ENCODE assay signal across 8 mouse cellular contexts in the genomic region with DNA sequence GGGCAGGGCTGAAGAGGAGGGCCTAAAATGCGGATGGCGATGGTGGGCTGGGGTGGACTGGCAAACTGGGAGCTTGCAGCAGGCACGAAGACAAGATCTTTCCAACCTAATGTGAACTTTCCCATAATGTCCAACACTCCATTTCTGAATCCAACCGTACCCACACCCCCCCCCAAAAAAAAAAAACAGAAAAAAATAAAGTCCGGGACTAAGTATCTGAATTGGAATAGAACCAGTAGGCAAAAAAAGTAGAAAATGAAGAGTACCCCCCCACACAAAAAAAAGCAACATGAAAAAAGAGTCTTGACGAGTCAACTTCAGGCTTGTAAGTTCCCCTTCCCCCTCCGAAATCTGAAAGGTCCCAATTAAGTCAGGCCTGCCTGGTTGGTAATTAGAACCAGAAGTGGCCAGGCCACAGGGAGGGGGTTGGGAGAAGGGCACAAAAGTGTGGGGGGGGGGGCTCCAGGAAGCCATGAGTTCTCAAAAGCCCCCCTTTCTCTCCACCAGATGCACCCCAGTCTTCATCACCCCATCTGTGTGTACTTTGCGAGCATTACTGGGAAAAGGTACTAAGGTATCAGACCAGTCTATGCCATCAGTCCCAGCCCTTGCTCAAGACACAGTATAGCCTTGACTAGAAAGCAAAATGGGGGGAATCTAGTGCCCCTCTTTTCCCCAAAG. TPM values are rescaled to one million over a fixed set of nuclear protein-coding genes. Genes with fewer than 3 reads are reported as not detected.
A peak's percentile ranks its signal among the peaks of the same experiment; 100 is the strongest.
DNase-seq lines count a peak whose midpoint lies in the region; ATAC-seq lines count a peak whose summit lies in the region.

No protein-coding gene starts in this region.

- peaks cover 81% of the 10 kb centered on the region for H3K4me1 ChIP-seq in embryonic facial prominence, embryonic 15.5 days
- H3K4me1 ChIP-seq in limb, embryonic 15.5 days, result peaks cover 80% of the 10 kb centered on the region

- DNase-seq in cerebellum, adult 9-11 months, result peak; percentile 33
- DNase-seq in cerebellum, adult 9-10 months, result no peak
- peak; percentile 71 for DNase-seq in 3T3-L1 (ENCODE audit: low read depth, low spot score)
- DNase-seq in layer of hippocampus, postnatal 14 days (ENCODE audit: low spot score in 2 of 2), result no peak
- no peak for DNase-seq in ovary, adult 18-20 months (ENCODE audit: low spot score)
- DNase-seq in ovary, postnatal 36 days (ENCODE audit: low spot score), result no peak

- H3K9ac ChIP-seq in embryonic facial prominence, embryonic 15.5 days, result peak overlapping the region; percentile 1; the same call in 1 of the 2 replicates
- H3K9ac ChIP-seq in limb, embryonic 15.5 days, result 0 out of 2 replicates have a peak overlapping the region, but pooled peaks have one; percentile 10

- H3K27ac ChIP-seq in embryonic facial prominence, embryonic 15.5 days (replicated peaks), result peak overlapping the region; percentile 96
- H3K27ac ChIP-seq in limb, embryonic 15.5 days, result peak overlapping the region; percentile 99

- no peaks in the 10 kb centered on the region for H3K9me3 ChIP-seq in embryonic facial prominence, embryonic 15.5 days (replicated peaks)
- no peaks in the 10 kb centered on the region for H3K9me3 ChIP-seq in limb, embryonic 15.5 days

- peak overlapping the region; percentile 50 for H3K4me3 ChIP-seq in embryonic facial prominence, embryonic 15.5 days (replicated peaks)
- peak overlapping the region; percentile 58 for H3K4me3 ChIP-seq in limb, embryonic 15.5 days

- 5% methylated on average over 8 of the region's 8 CpGs for WGBS in embryonic facial prominence, embryonic 15.5 days
- WGBS in limb, embryonic 15.5 days, result 2% methylated on average over 8 of the region's 8 CpGs

- H3K36me3 ChIP-seq in embryonic facial prominence, embryonic 15.5 days, result peaks cover 28% of the 10 kb centered on the region
- H3K36me3 ChIP-seq in limb, embryonic 15.5 days, result peaks cover 24% of the 10 kb centered on the region

- H3K4me2 ChIP-seq in embryonic facial prominence, embryonic 15.5 days (replicated peaks), result peak overlapping the region; percentile 76
- peak overlapping the region; percentile 85 for H3K4me2 ChIP-seq in limb, embryonic 15.5 days

- no peak for ATAC-seq in embryonic facial prominence, embryonic 15.5 days (ENCODE audit: insufficient number of reproducible peaks, low FRiP score, low TSS enrichment, low read depth)
- no peak for ATAC-seq in limb, embryonic 15.5 days (ENCODE audit: insufficient number of reproducible peaks, low FRiP score, low TSS enrichment, low read depth)

- no peaks in the 10 kb centered on the region for H3K27me3 ChIP-seq in embryonic facial prominence, embryonic 15.5 days
- no peaks in the 10 kb centered on the region for H3K27me3 ChIP-seq in limb, embryonic 15.5 days

RNA-seq across cellular contexts. Expression of a gene that starts 9.0 kb away (rescaled TPM):
- 112 and 123 TPM in 2 replicates for polyA plus RNA-seq in embryonic facial prominence, embryonic 15.5 days (2015; fragmentation: Nextera tagmentation; extraction: Ambion mirVana)
- 120 and 128 TPM in 2 replicates for polyA plus RNA-seq in limb, embryonic 15.5 days (2015; fragmentation: Nextera tagmentation; extraction: Ambion mirVana)
- 10 to 100 TPM in 1 of 2 experiments, 1 to 10 TPM in 1; 8.8 to 11.2 TPM for total RNA-seq in layer of hippocampus, postnatal 14 days (2021)

RNA-seq across cellular contexts. Expression of a gene that starts 16.5 kb away (rescaled TPM):
- polyA plus RNA-seq in embryonic facial prominence, embryonic 15.5 days (2015; fragmentation: Nextera tagmentation; extraction: Ambion mirVana), result 5.8 and 6.8 TPM in 2 replicates
- 6.3 and 6.6 TPM in 2 replicates for polyA plus RNA-seq in limb, embryonic 15.5 days (2015; fragmentation: Nextera tagmentation; extraction: Ambion mirVana)
- total RNA-seq in layer of hippocampus, postnatal 14 days (2021), result 1 to 10 TPM; 2.1 to 4.2 TPM

RNA-seq across cellular contexts. Expression of a gene that starts 22.1 kb away (rescaled TPM):
- polyA plus RNA-seq in embryonic facial prominence, embryonic 15.5 days (2015; fragmentation: Nextera tagmentation; extraction: Ambion mirVana), result 1.6 and 1.7 TPM in 2 replicates
- polyA plus RNA-seq in limb, embryonic 15.5 days (2015; fragmentation: Nextera tagmentation; extraction: Ambion mirVana), result 0.79 and 0.83 TPM in 2 replicates
- not detected for total RNA-seq in layer of hippocampus, postnatal 14 days (2021)

RNA-seq across cellular contexts. Expression of a gene that starts 31.0 kb away (rescaled TPM):
- polyA plus RNA-seq in embryonic facial prominence, embryonic 15.5 days (2015; fragmentation: Nextera tagmentation; extraction: Ambion mirVana), result 84.0 and 88.6 TPM in 2 replicates
- 100.0 and 103 TPM in 2 replicates for polyA plus RNA-seq in limb, embryonic 15.5 days (2015; fragmentation: Nextera tagmentation; extraction: Ambion mirVana)
- total RNA-seq in layer of hippocampus, postnatal 14 days (2021), result 10 to 100 TPM; 34.1 to 36.0 TPM

RNA-seq across cellular contexts. Expression of a gene that starts 43.7 kb away (rescaled TPM):
- polyA plus RNA-seq in embryonic facial prominence, embryonic 15.5 days (2015; fragmentation: Nextera tagmentation; extraction: Ambion mirVana), result 99.1 and 106 TPM in 2 replicates
- polyA plus RNA-seq in limb, embryonic 15.5 days (2015; fragmentation: Nextera tagmentation; extraction: Ambion mirVana), result 80.3 and 81.8 TPM in 2 replicates
- total RNA-seq in layer of hippocampus, postnatal 14 days (2021), result 10 to 100 TPM; 40.5 to 42.4 TPM

Comparison
In these comparisons a context has a peak if more than half of its experiments do, and no peak if none do; other contexts are left out.
1. DNase-seq: peak in cerebellum, adult 9-11 months (single experiment) and 3T3-L1 (single experiment); none in cerebellum, adult 9-10 months (single experiment), layer of hippocampus, postnatal 14 days (0 of 2), ovary, adult 18-20 months (single experiment) and ovary, postnatal 36 days (single experiment).